Mouse (Mus musculus) stomach, postnatal 0 days (tissue): ENCODE data around the gene Vsig8. TPM values are rescaled to one million over a fixed set of nuclear protein-coding genes. Genes with fewer than 3 reads are reported as not detected.

Experiments used
- ATAC-seq: fragments of 200-750 bp; cut with Nextera tagmentation; 2 replicates; pipeline ENCODE4 v1.8.0; 2017; ENCODE audit not compliant: low FRiP score, low TSS enrichment
- DNase-seq: peaks from one replicate; pipeline ENCODE4 v3.0.0-alpha.2; 2016; ENCODE audit warnings: low spot score
- H3K27ac ChIP-seq: fragments of 300-500 bp; sonication (generic); replicated peaks from 2 replicates; pipeline ENCODE4 v1.5.1; 2014; ENCODE audit warnings: mild to moderate bottlenecking, control low read depth
- H3K27me3 ChIP-seq: fragments of 300-500 bp; sonication (generic); 2 replicates; pipeline ENCODE4 v1.6.1; 2014; ENCODE audit warnings: low read length; ENCODE audit not compliant: control insufficient read depth, insufficient read depth
- H3K36me3 ChIP-seq: fragments of 300-500 bp; sonication (generic); 2 replicates; pipeline ENCODE4 v1.6.1; 2014; ENCODE audit warnings: low read length, mixed read lengths; ENCODE audit not compliant: control insufficient read depth, insufficient read depth
- H3K4me1 ChIP-seq: fragments of 300-500 bp; sonication (generic); replicated peaks from 2 replicates; pipeline ENCODE4 v1.6.1; 2014; ENCODE audit warnings: antibody characterized with exemption; ENCODE audit not compliant: control insufficient read depth, insufficient read depth
- H3K4me2 ChIP-seq: fragments of 300-500 bp; sonication (generic); replicated peaks from 2 replicates; pipeline ENCODE4 v1.6.1; 2014; ENCODE audit warnings: low read depth, mild to moderate bottlenecking, control low read depth, moderate library complexity
- H3K4me3 ChIP-seq: fragments of 300-500 bp; sonication (generic); 2 replicates; pipeline ENCODE4 v1.5.1; 2014; ENCODE audit warnings: low read depth, low read length, control low read depth
- H3K9ac ChIP-seq: fragments of 300-500 bp; sonication (generic); 2 replicates; pipeline ENCODE4 v1.6.1; 2014; ENCODE audit warnings: mild to moderate bottlenecking, low read length, control low read depth, mixed read lengths
- H3K9me3 ChIP-seq: fragments of 300-500 bp; sonication (generic); 2 replicates; pipeline ENCODE4 v1.6.1; 2016; ENCODE audit warnings: low read length; ENCODE audit not compliant: control insufficient read depth
- CTCF ChIP-seq: IDR thresholded peaks from 2 replicates; pipeline ENCODE4 v1.5.1; 2016; ENCODE audit warnings: antibody characterized with exemption, low read depth, mild to moderate bottlenecking, moderate library complexity
- EP300 ChIP-seq: optimal IDR thresholded peaks from 2 replicates; pipeline ENCODE3; 2016; ENCODE audit warnings: antibody characterized with exemption
- WGBS: fragments of 180-500 bp; shearing (Covaris S2); extraction: QIAGEN DNeasy Blood & Tissue Kit; methylation state at CpG from one replicate; pipeline ENCODE4 v1.1.7; 2014; 5-methylcytosine and 5-hydroxymethylcytosine counted together
- polyA plus RNA-seq: library from polyadenylated mRNA; unstranded; fragments of >200 nt; fragmentation: Nextera tagmentation; extraction: Ambion mirVana; gene quantifications from 2 replicates; pipeline ENCODE4 v1.2.1, GENCODE M21; 2015

The Vsig8 gene
- 19.2 and 22.7 TPM in 2 replicates for polyA plus RNA-seq

GRCm38 (mm10) chr1:172555638-172556037 is at the start of gene Vsig8:
TSS of gene Vsig8 (plus strand) at chr1:172555938.
- TF ChIP-seq CTCF (no peak), EP300 (no peak)
- H3K27me3 ChIP-seq, result no peaks in the 10 kb centered on the region
- peak within 1 kb of the TSS; percentile 19 for H3K4me3 ChIP-seq
- peak within 1 kb of the TSS; percentile 35; the same call in 1 of the 2 replicates for H3K9ac ChIP-seq
- peaks cover 4% of the 10 kb centered on the region; the same call in 1 of the 2 replicates for H3K4me1 ChIP-seq
- peak within 1 kb of the TSS; percentile 42 for H3K4me2 ChIP-seq
- H3K27ac ChIP-seq, result peak within 1 kb of the TSS; percentile 87
- 65% methylated on average over 11 of the region's 11 CpGs for WGBS
- H3K36me3 ChIP-seq, result no peaks in the 10 kb centered on the region
- ATAC-seq, result no peak
- no peak for DNase-seq
- H3K9me3 ChIP-seq, result no peaks in the 10 kb centered on the region

GRCm38 (mm10) chr1:172507001-172507400 is 48.7 kb upstream of the Vsig8 start:
- H3K4me1 ChIP-seq, result peaks cover 13% of the 10 kb centered on the region
- H3K9me3 ChIP-seq, result no peaks in the 10 kb centered on the region
- DNase-seq (no peak), ATAC-seq (no peak)
- no peak overlapping the region for H3K9ac ChIP-seq
- H3K4me3 ChIP-seq, result no peak overlapping the region
- peaks cover 19% of the 10 kb centered on the region for H3K36me3 ChIP-seq
- no peak overlapping the region for H3K27ac ChIP-seq
- H3K4me2 ChIP-seq, result no peak overlapping the region
- WGBS, result 40% methylated on average over 5 of the region's 5 CpGs
- H3K27me3 ChIP-seq, result no peaks in the 10 kb centered on the region
- TF ChIP-seq EP300, result no peak
- no peak for TF ChIP-seq CTCF

GRCm38 (mm10) chr1:172507701-172508100 is 48.0 kb upstream of the Vsig8 start:
- ATAC-seq, result no peak
- no peak for DNase-seq
- H3K9me3 ChIP-seq, result no peaks in the 10 kb centered on the region
- no peaks in the 10 kb centered on the region for H3K27me3 ChIP-seq
- peaks cover 6% of the 10 kb centered on the region for H3K4me1 ChIP-seq
- 91% methylated on average over 3 of the region's 3 CpGs for WGBS
- peaks cover 19% of the 10 kb centered on the region for H3K36me3 ChIP-seq
- no peak for TF ChIP-seq EP300
- TF ChIP-seq CTCF, result no peak
- no peak overlapping the region for H3K4me3 ChIP-seq
- no peak overlapping the region for H3K9ac ChIP-seq
- no peak overlapping the region for H3K4me2 ChIP-seq
- peak overlapping the region; percentile 19; the same call in 1 of the 2 replicates for H3K27ac ChIP-seq

- DNase-seq, result no peak
- Histone ChIP-seq H3K36me3 (peaks cover 19% of the 10 kb centered on the region), H3K4me2 (no peak overlapping the region), H3K4me1 (peaks cover 6% of the 10 kb centered on the region), H3K9me3 (no peaks in the 10 kb centered on the region), H3K27me3 (no peaks in the 10 kb centered on the region), H3K4me3 (no peak overlapping the region), H3K27ac (peak overlapping the region; percentile 20; the same call in 1 of the 2 replicates), H3K9ac (no peak overlapping the region)
- TF ChIP-seq CTCF (no peak), EP300 (no peak)
- ATAC-seq, result no peak
- WGBS, result 49% methylated on average over 2 of the region's 2 CpGs
These were observed 47.6 kb upstream of the Vsig8 start for GRCm38 (mm10) chr1:172508172-172508571.

- Histone ChIP-seq H3K9ac (no peak overlapping the region), H3K36me3 (peaks cover 19% of the 10 kb centered on the region), H3K4me1 (peaks cover 8% of the 10 kb centered on the region; the same call in 1 of the 2 replicates), H3K27ac (peak overlapping the region; percentile 42), H3K4me3 (no peak overlapping the region), H3K4me2 (no peak overlapping the region), H3K27me3 (no peaks in the 10 kb centered on the region), H3K9me3 (no peaks in the 10 kb centered on the region)
- no peak for TF ChIP-seq CTCF
- no peak for TF ChIP-seq EP300
- DNase-seq (peak; percentile 78), ATAC-seq (peak; percentile 67)
- WGBS, result 60% methylated on average over 5 of the region's 5 CpGs
These were observed 46.5 kb upstream of the Vsig8 start for GRCm38 (mm10) chr1:172509235-172509634.

- Histone ChIP-seq H3K9me3 (no peaks in the 10 kb centered on the region), H3K4me2 (no peak overlapping the region), H3K27me3 (no peaks in the 10 kb centered on the region), H3K4me1 (peaks cover 8% of the 10 kb centered on the region; the same call in 1 of the 2 replicates), H3K36me3 (peaks cover 19% of the 10 kb centered on the region), H3K27ac (peak overlapping the region; percentile 82), H3K4me3 (no peak overlapping the region), H3K9ac (no peak overlapping the region)
- ATAC-seq, result peak; percentile 80
- TF ChIP-seq CTCF, result no peak
- TF ChIP-seq EP300, result no peak
- peak; percentile 68 for DNase-seq
- WGBS, result 47% methylated on average over 8 of the region's 8 CpGs
These were observed 45.8 kb upstream of the Vsig8 start for GRCm38 (mm10) chr1:172509983-172510382.
